Mouse (Mus musculus) liver, embryonic 14.5 days (tissue): ENCODE results near the gene Map2k3.

Experiments
- CTCF ChIP-seq: IDR thresholded peaks from 2 replicates; pipeline ENCODE4 v1.5.1; 2016; ENCODE audit warnings: antibody characterized with exemption, low read depth, control low read depth
- EP300 ChIP-seq: IDR thresholded peaks from 2 replicates; pipeline ENCODE4 v1.6.1; 2016; ENCODE audit warnings: antibody characterized with exemption, low read depth

DNA sequence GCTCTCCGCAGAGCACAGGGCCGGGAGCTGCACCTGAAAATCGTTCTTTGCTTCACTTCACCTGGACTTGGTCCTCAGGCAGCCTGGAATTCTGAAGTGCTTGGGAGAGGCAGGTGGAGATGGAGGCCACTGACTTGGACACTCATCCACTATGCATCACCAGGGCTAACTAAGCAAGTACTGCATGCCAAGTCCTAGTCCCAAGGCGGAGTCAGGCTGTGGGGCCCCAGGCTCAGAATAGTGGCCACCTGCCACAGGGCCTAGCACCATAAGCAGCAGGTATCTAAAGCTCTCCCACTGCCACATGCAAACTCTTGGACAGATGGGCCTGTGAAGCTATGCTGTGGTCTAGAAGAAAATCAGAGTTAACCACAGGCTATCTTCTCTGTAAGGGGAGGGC is 25.4 kb upstream of the Map2k3 start:
- TF ChIP-seq CTCF (no peak), EP300 (no peak)
